Comparison of ENCODE assay signal across 7 mouse cellular contexts in the genomic region with DNA sequence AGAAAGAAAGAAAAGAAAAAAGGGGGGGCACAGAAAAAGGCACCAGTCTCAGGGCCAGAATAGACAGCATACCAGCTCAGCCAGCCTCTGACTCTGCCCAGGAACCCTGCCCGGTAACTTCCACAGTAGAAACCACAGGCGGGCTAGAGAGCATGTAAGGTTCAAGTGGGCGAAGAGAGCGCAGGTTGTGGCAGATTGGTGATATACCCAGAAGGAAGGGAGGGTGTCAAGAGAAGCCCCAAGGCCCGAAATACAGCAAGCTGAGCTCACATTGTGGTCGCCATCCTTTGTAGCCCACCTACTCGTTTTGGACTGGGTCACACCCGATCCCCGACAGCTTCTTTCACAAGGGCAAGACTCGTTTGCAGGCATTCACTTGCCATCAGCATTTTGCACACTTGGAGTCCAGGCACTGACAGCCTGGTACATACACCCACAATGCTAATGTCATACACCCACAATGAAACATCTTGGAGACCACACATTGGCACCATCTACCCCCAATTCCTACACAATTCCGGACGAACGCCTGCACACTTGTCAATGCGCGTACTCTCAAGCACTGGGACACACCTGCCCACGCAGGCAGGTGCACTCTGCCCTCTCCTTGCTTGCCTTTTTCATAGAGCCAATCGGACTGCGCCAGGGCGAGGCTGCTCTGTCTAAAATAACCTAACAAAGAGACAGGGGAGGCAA. TPM values are rescaled to one million over a fixed set of nuclear protein-coding genes. Genes with fewer than 3 reads are reported as not detected.
DNase-seq lines count a peak whose midpoint lies in the region; ATAC-seq and TF ChIP-seq lines count a peak whose summit lies in the region.

No protein-coding gene starts in this region.

- H3K4me3 ChIP-seq in cerebellum, adult 2 months (replicated peaks; ENCODE audit: insufficient read depth, low read depth, low read length): peak overlapping the region; percentile 83
- peak overlapping the region; percentile 38 for H3K4me3 ChIP-seq in limb, embryonic 11.5 days (ENCODE audit: low read depth, low read length)

- no peaks in the 10 kb centered on the region for H3K27me3 ChIP-seq in cerebellum, adult 2 months (ENCODE audit: control insufficient read depth, insufficient read depth, low read length)
- peaks cover 32% of the 10 kb centered on the region for H3K27me3 ChIP-seq in limb, embryonic 11.5 days (ENCODE audit: control insufficient read depth, insufficient read depth, low read length)

- no peaks in the 10 kb centered on the region for H3K36me3 ChIP-seq in limb, embryonic 11.5 days (ENCODE audit: control insufficient read depth, insufficient read depth, low read length)

- no peak for TF ChIP-seq POLR2A in cerebellum, adult 2 months (IDR thresholded peaks at IDR 0.05; ENCODE audit: borderline replicate concordance, insufficient read depth, low read length)

- H3K27ac ChIP-seq in cerebellum, adult 2 months (ENCODE audit: insufficient read depth, low read length): peak overlapping the region; percentile 29
- no peak overlapping the region for H3K27ac ChIP-seq in limb, embryonic 11.5 days (replicated peaks; ENCODE audit: low read depth, low read length)

- no peak for TF ChIP-seq CTCF in cerebellum, adult 2 months (IDR thresholded peaks at IDR 0.05; ENCODE audit: borderline replicate concordance, insufficient read depth, low read depth, low read length)

- H3K9ac ChIP-seq in limb, embryonic 11.5 days (ENCODE audit: low read length): no peak overlapping the region

- DNase-seq in R1 (ENCODE audit: low read depth, low spot score): peak; percentile 34
- peak; percentile 43 to 51 for DNase-seq in cerebellum, adult 2 months
- peak; percentile 51 to 66 for DNase-seq in frontal cortex, adult 2 months (ENCODE audit: extremely low spot score in 1 of 2, low spot score in 1 of 2)
- peak; percentile 9 to 15 for DNase-seq in kidney, adult 8-10 months
- DNase-seq in limb, embryonic 11.5 days (ENCODE audit: low spot score): peak; percentile 32
- DNase-seq in neural tube, embryonic 10.5 days (ENCODE audit: extremely low spot score, low spot score): peak; percentile 48
- DNase-seq in c-Kit-positive CD71-positive TER-119-positive erythroid progenitor cells, embryonic 14.5 days (ENCODE audit: low spot score): no peak

- H3K9me3 ChIP-seq in limb, embryonic 11.5 days (ENCODE audit: control insufficient read depth, low read length): no peaks in the 10 kb centered on the region

- H3K4me1 ChIP-seq in cerebellum, adult 2 months (ENCODE audit: control insufficient read depth, insufficient read depth, low read length): peaks cover 4% of the 10 kb centered on the region; the same call in 1 of the 2 replicates
- 0 out of 2 replicates have a peak, but pooled peaks cover 3% of the 10 kb centered on the region for H3K4me1 ChIP-seq in limb, embryonic 11.5 days (ENCODE audit: control insufficient read depth, insufficient read depth, low read length)

- WGBS in cerebellum, adult 2 months: 3% methylated on average over 19 of the region's 19 CpGs
- 10% methylated on average over 19 of the region's 19 CpGs for WGBS in limb, embryonic 11.5 days

- 0 out of 2 replicates have a peak, but pooled peaks have one; percentile 7 for ATAC-seq in limb, embryonic 11.5 days (ENCODE audit: insufficient number of reproducible peaks, low FRiP score, low TSS enrichment, low read depth)

- H3K4me2 ChIP-seq in limb, embryonic 11.5 days (ENCODE audit: low read depth, severe bottlenecking): peak overlapping the region; percentile 37

RNA-seq across cellular contexts. Expression of gene Fam84a, which starts 0.8 kb away (rescaled TPM):
- 16.7 and 18.1 TPM in 2 replicates for polyA plus RNA-seq in cerebellum, adult 2 months (2012; rRNA removed)
- 38.5 and 43.2 TPM in 2 replicates for polyA plus RNA-seq in frontal cortex, adult 2 months (2012; rRNA removed)
- polyA plus RNA-seq in limb, embryonic 11.5 days (2014; fragmentation: Nextera tagmentation; extraction: Ambion mirVana): 5.2 and 5.4 TPM in 2 replicates
